Mouse (Mus musculus): Measurements from ENCODE around the gene Gm11567.

GRCm38 (mm10) chr11:99851508-99851907 is 27.5 kb upstream of the Gm11567 start, which contains the start of gene Krtap4-16:
- TF ChIP-seq CTCF (IDR thresholded peaks at IDR 0.05; ENCODE audit: control insufficient read depth, insufficient read depth, insufficient read length) (no peak), USF1 (IDR thresholded peaks at IDR 0.05; ENCODE audit: low read depth) (no peak), CEBPB (IDR thresholded peaks at IDR 0.05; ENCODE audit: low read depth) (no peak), MAX (IDR thresholded peaks at IDR 0.05) (no peak), MYOD1 (IDR thresholded peaks at IDR 0.05; ENCODE audit: control insufficient read depth, insufficient read length, low read depth) (no peak)
